Mouse (Mus musculus): ENCODE results near the gene Kif2b. TPM values are rescaled to one million over a fixed set of nuclear protein-coding genes. Genes with fewer than 3 reads are reported as not detected.

Kif2b gene
- polyA plus RNA-seq (2012; rRNA removed), result not detected in 2 replicates
- not detected in 2 replicates for polyA plus RNA-seq (2014; fragmentation: Nextera tagmentation; extraction: Ambion mirVana)

- H3K27me3 ChIP-seq (ENCODE audit: control insufficient read depth, insufficient read depth, low read length), result no peaks in the 10 kb centered on the region
- no peak within 1 kb of the TSS for H3K9ac ChIP-seq (ENCODE audit: low read depth, low read length, severe bottlenecking)
- H3K36me3 ChIP-seq (ENCODE audit: control insufficient read depth, insufficient read depth, low read length), result no peaks in the 10 kb centered on the region
- H3K9me3 ChIP-seq (ENCODE audit: control insufficient read depth, low read length), result no peaks in the 10 kb centered on the region
- no peaks in the 10 kb centered on the region for H3K4me1 ChIP-seq (ENCODE audit: control insufficient read depth, insufficient read depth, low read length)
- H3K27ac ChIP-seq (replicated peaks; ENCODE audit: low read depth, low read length), result no peak within 1 kb of the TSS
- WGBS, result 79% methylated on average over 9 of the region's 9 CpGs
- no peak for TF ChIP-seq POLR2A (IDR thresholded peaks at IDR 0.05; ENCODE audit: borderline replicate concordance, extremely low read depth, insufficient read depth, insufficient read length)
- DNase-seq (ENCODE audit: low spot score) (no peak), ATAC-seq (ENCODE audit: low FRiP score, low read depth) (no peak)
- no peak within 1 kb of the TSS for H3K4me2 ChIP-seq (replicated peaks; ENCODE audit: low read depth, low read length, severe bottlenecking)
- no peak within 1 kb of the TSS for H3K4me3 ChIP-seq (replicated peaks; ENCODE audit: low read length)
Measured at GRCm38 (mm10) chr11:91577317-91577716, at the start of gene Kif2b. Gene Kif2b, minus strand, starts transcription at chr11:91577558.

GRCm38 (mm10) chr11:91593088-91593487 is 15.7 kb upstream of the Kif2b start:
- no peak for DNase-seq (ENCODE audit: low spot score)

DNA sequence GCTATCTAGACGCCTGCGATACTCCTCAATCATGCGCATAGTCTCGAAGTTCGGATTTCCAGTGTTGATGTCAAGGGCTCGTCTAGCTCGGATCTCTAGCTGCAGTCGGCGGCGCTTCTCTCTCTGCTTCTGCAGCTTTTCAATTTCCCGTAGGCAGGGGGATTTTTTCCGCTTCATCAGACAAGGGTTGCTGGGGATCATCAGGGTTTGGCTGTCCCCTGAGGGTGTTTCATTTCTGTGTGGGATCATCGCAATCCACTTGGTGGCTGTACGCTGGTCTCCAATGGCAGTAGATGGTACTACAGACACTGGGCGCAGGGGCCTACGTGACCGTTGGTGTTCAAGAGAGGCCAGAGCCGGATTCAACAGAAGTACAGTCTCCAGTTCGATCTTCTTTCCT is 502 bp downstream of the Kif2b start:
- Histone ChIP-seq H3K4me1 (ENCODE audit: control insufficient read depth, insufficient read depth, low read length) (no peaks in the 10 kb centered on the region), H3K27me3 (ENCODE audit: control insufficient read depth, insufficient read depth, low read length) (no peaks in the 10 kb centered on the region), H3K9me3 (ENCODE audit: control insufficient read depth, low read length) (no peaks in the 10 kb centered on the region), H3K9ac (ENCODE audit: low read depth, low read length, severe bottlenecking) (no peak overlapping the region), H3K27ac (replicated peaks; ENCODE audit: low read depth, low read length) (no peak overlapping the region), H3K4me3 (replicated peaks; ENCODE audit: low read length) (no peak overlapping the region), H3K4me2 (replicated peaks; ENCODE audit: low read depth, low read length, severe bottlenecking) (no peak overlapping the region), H3K36me3 (ENCODE audit: control insufficient read depth, insufficient read depth, low read length) (no peaks in the 10 kb centered on the region)
- DNase-seq (ENCODE audit: low spot score) (no peak), ATAC-seq (ENCODE audit: low FRiP score, low read depth) (no peak)
- no peak for TF ChIP-seq POLR2A (IDR thresholded peaks at IDR 0.05; ENCODE audit: borderline replicate concordance, extremely low read depth, insufficient read depth, insufficient read length)
- WGBS, result 94% methylated on average over 19 of the region's 19 CpGs

More at GRCm38 (mm10) chr11:91593088-91593487, 15.7 kb upstream of the Kif2b start:
- H3K9ac ChIP-seq (ENCODE audit: low read depth, low read length, severe bottlenecking), result no peak overlapping the region
- no peaks in the 10 kb centered on the region for H3K36me3 ChIP-seq (ENCODE audit: control insufficient read depth, insufficient read depth, low read length)
- no peak overlapping the region for H3K4me3 ChIP-seq (replicated peaks; ENCODE audit: low read length)
- H3K27me3 ChIP-seq (ENCODE audit: control insufficient read depth, insufficient read depth, low read length), result no peaks in the 10 kb centered on the region
- no peaks in the 10 kb centered on the region for H3K4me1 ChIP-seq (ENCODE audit: control insufficient read depth, insufficient read depth, low read length)
- 69% methylated on average over 3 of the region's 3 CpGs for WGBS
- H3K27ac ChIP-seq (replicated peaks; ENCODE audit: low read depth, low read length), result no peak overlapping the region
- no peak for ATAC-seq (ENCODE audit: low FRiP score, low read depth)
- TF ChIP-seq POLR2A (IDR thresholded peaks at IDR 0.05; ENCODE audit: borderline replicate concordance, extremely low read depth, insufficient read depth, insufficient read length), result no peak
- no peak overlapping the region for H3K4me2 ChIP-seq (replicated peaks; ENCODE audit: low read depth, low read length, severe bottlenecking)
- no peaks in the 10 kb centered on the region for H3K9me3 ChIP-seq (ENCODE audit: control insufficient read depth, low read length)

DNA sequence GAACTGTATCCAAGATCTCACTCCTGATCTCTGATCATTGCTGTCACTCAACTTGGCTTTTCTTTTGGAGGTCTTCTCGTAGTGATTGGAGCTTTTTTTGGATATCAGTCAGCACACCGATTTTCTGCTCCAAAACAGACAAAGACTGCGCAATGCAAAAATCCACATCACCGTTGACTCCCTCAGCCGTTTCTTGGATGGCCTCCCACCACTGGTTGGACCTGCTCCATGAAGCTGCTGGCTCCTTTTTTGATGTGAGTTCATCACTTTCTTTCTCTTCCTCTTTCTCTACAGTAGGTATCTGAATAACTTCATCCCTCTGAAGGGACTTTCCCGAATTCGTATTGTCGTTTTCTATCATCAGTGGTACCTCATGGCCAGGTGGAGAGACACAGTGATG is 2.0 kb downstream of the Kif2b start:
- 89% methylated on average over 8 of the region's 8 CpGs for WGBS
- Histone ChIP-seq H3K4me1 (ENCODE audit: control insufficient read depth, insufficient read depth, low read length) (no peaks in the 10 kb centered on the region), H3K36me3 (ENCODE audit: control insufficient read depth, insufficient read depth, low read length) (no peaks in the 10 kb centered on the region), H3K9ac (ENCODE audit: low read depth, low read length, severe bottlenecking) (no peak overlapping the region), H3K4me2 (replicated peaks; ENCODE audit: low read depth, low read length, severe bottlenecking) (no peak overlapping the region), H3K27ac (replicated peaks; ENCODE audit: low read depth, low read length) (no peak overlapping the region), H3K9me3 (ENCODE audit: control insufficient read depth, low read length) (no peaks in the 10 kb centered on the region), H3K27me3 (ENCODE audit: control insufficient read depth, insufficient read depth, low read length) (no peaks in the 10 kb centered on the region), H3K4me3 (replicated peaks; ENCODE audit: low read length) (no peak overlapping the region)
- no peak for TF ChIP-seq POLR2A (IDR thresholded peaks at IDR 0.05; ENCODE audit: borderline replicate concordance, extremely low read depth, insufficient read depth, insufficient read length)
- DNase-seq (ENCODE audit: low spot score) (no peak), ATAC-seq (ENCODE audit: low FRiP score, low read depth) (no peak)

DNA sequence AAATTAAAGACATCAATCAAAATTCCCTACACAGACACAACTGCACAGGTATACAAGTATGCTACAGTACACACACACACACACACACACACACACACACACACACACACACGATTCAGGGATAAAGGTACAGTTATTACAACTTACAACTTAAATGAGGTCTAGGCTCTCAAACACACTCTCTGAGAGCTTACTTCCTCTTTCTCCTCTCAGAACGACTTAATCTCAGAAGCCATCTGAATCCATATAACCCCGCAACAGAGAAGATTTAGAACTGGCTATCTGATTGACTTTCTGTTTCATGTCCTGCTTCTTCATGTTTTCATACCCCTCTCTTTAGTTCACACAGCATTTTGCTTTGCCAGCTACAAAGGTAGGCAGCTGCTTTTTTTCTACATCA is 2.9 kb downstream of the Kif2b start:
- ATAC-seq (ENCODE audit: low FRiP score, low read depth), result no peak
- Histone ChIP-seq H3K4me2 (replicated peaks; ENCODE audit: low read depth, low read length, severe bottlenecking) (no peak overlapping the region), H3K27me3 (ENCODE audit: control insufficient read depth, insufficient read depth, low read length) (no peaks in the 10 kb centered on the region), H3K9me3 (ENCODE audit: control insufficient read depth, low read length) (no peaks in the 10 kb centered on the region), H3K27ac (replicated peaks; ENCODE audit: low read depth, low read length) (no peak overlapping the region), H3K4me1 (ENCODE audit: control insufficient read depth, insufficient read depth, low read length) (no peaks in the 10 kb centered on the region), H3K4me3 (replicated peaks; ENCODE audit: low read length) (no peak overlapping the region), H3K36me3 (ENCODE audit: control insufficient read depth, insufficient read depth, low read length) (no peaks in the 10 kb centered on the region), H3K9ac (ENCODE audit: low read depth, low read length, severe bottlenecking) (no peak overlapping the region)
- WGBS, result 68% methylated on average over 3 of the region's 3 CpGs
- no peak for DNase-seq (ENCODE audit: low spot score)
- TF ChIP-seq POLR2A (IDR thresholded peaks at IDR 0.05; ENCODE audit: borderline replicate concordance, extremely low read depth, insufficient read depth, insufficient read length), result no peak

DNA sequence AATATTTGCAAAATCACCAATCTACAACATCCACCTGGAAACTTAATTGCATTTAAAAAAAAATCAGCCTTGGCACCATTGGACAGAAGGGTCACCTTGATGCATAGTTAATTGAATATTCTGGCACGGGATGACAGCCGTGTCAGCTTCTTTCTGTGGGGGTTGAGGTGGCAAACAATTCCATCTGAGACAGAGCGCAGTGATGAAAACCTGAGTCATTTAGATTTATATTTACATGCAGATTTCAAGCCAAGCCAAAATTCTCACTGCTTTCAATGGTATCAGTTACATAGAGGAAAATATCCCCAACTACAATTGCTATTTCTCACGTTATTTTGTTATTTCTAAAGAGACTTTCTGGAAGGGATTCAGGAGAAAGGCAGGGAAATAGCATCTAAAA is 46.6 kb downstream of the Kif2b start:
- no peak for TF ChIP-seq POLR2A (IDR thresholded peaks at IDR 0.05; ENCODE audit: borderline replicate concordance, extremely low read depth, insufficient read depth, insufficient read length)
- no peaks in the 10 kb centered on the region for H3K4me1 ChIP-seq (ENCODE audit: control insufficient read depth, insufficient read depth, low read length)

More for the DNA sequence above, 46.6 kb downstream of the Kif2b start:
- 78% methylated on average over 4 of the region's 4 CpGs for WGBS
- no peaks in the 10 kb centered on the region for H3K36me3 ChIP-seq (ENCODE audit: control insufficient read depth, insufficient read depth, low read length)
- ATAC-seq (ENCODE audit: low FRiP score, low read depth) (no peak), DNase-seq (ENCODE audit: low spot score) (no peak)
- H3K9ac ChIP-seq (ENCODE audit: low read depth, low read length, severe bottlenecking), result no peak overlapping the region
- H3K27ac ChIP-seq (replicated peaks; ENCODE audit: low read depth, low read length), result no peak overlapping the region
- no peaks in the 10 kb centered on the region for H3K9me3 ChIP-seq (ENCODE audit: control insufficient read depth, low read length)
- H3K27me3 ChIP-seq (ENCODE audit: control insufficient read depth, insufficient read depth, low read length), result no peaks in the 10 kb centered on the region
- H3K4me3 ChIP-seq (replicated peaks; ENCODE audit: low read length), result no peak overlapping the region
- no peak overlapping the region for H3K4me2 ChIP-seq (replicated peaks; ENCODE audit: low read depth, low read length, severe bottlenecking)
